Mouse (Mus musculus) adrenal gland, adult (tissue): ENCODE measurements at regions not wholly inside any gene's neighbourhood (a gene's known extent, or its start where the extent isn't known, plus 50 kb on each side); places are given as distances from the start of the nearest gene placed in this dataset.
"Not testable (repeated sequence)": the region's sequence is repeated elsewhere in the genome, so short reads cannot be mapped to it uniquely, and the experiment has no call there.

Source experiments
- DNase-seq, 2 experiments: peaks; one replicate each; pipeline ENCODE4 v3.0.0; 2022 to 2023; ENCODE audit warnings: low spot score in 1 of 2; ENCODE audit not compliant: inconsistent age in 2 of 2

DNA sequence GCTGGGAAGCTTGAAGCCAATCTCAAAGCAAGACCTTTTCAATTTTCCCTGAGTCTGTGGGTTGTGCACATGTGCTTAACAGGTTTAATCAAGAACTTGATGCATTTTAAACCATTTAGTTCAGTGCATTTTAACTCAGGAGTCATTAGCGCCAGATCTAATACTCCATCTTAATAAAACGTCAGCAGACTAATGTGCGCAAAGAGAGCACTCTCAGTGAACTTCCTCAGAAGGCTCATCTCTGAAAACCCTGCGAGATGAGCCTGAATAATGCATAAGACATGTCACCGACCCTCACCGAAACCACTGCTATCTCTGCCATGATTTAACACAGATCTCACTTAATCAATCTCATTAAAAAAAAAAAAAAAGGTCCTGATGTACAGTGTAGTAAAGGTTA, 309.0 kb downstream of the Phf3 start:
- no peak for DNase-seq

GRCm38 (mm10) chr1:30548761-30549160, 325.0 kb downstream of the Phf3 start:
- DNase-seq: not testable (repeated sequence)

- no peak for DNase-seq
Measured at GRCm38 (mm10) chr1:30540088-30540698, 333.5 kb downstream of the Phf3 start.

DNA sequence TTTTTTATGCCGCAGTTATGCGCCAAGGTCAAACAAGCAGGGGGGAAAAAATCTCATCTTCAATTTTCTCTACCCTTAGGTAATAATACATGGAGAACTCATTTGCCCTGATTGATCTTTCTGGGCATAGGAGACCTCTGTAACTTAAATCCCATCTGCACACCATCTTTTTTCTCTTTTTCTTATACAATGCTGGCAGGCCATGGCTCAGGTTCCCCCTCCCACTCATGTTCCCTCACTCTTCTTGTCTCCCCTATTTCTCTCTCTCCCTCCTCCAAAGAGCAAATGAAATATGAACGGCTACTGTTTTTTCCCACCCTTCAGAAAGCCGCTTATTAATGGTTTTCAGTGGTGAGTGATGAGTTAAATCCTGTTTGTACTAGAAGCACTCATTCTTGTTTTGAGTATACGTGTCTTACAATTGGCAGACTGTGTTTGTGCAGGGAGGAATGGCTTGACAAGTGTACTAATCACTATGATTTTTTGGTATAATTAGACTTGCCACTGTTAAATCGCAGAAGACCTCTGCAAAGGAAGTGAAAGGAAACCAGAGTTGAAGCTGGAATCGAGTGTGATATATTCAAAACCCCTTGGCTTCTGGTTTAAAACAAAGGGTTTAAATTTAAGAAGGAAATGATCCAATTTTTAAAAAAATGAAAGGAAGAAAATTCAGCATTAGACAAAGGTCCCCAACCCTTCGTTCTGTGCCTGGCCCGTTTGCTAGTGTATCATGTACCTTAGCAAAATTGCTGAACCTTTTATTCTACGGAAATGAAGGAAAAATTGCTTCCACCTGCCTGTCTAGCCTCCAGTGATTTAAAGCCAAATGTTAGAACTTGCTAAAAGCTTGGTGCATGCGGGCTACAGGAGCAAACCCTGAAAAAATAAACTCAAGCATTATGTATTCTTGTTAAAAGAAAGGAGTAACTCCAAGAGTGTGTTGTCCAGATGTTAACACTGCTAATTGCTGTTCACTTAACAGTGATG, 336.4 kb downstream of the Phf3 start:
- DNase-seq: no peak

DNA sequence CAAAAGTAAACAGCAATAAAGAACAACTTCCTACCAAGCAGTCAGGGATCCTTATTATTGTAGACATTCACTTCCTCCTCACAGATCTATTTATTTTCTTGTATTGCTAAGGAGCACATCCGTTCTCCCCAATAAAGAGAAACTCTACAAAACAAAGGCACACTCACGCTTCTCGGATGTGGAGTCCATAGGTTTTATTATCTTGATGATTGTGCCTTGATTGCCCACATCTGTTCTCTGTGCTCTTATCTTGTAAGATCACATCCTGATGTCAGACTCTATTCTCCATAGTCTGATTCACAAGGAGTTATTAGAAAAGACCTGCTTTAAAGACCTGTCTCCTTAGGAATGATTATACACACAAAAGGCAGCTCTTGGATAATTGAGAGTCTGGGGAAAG, 356.4 kb downstream of the Phf3 start:
- DNase-seq: no peak

DNA sequence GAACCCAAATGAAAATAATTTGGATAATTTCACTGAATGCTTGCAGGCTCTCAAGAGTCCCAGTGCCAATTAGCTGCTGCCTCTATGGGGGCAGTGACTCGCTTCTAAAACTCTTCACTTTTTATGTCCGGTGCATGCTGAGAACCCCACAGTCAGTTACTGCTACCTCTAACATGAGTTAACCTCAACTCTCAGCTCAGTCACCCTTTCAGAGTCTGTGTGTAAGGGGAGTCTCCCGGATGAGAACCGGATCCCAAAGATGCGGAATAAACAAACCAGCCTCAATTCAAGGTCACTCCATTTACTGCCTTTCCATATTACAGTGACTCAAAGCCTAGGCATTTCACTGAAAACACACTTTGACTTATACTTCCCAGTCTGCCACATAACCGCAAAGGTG, 357.9 kb downstream of the Phf3 start:
- no peak for DNase-seq

DNA sequence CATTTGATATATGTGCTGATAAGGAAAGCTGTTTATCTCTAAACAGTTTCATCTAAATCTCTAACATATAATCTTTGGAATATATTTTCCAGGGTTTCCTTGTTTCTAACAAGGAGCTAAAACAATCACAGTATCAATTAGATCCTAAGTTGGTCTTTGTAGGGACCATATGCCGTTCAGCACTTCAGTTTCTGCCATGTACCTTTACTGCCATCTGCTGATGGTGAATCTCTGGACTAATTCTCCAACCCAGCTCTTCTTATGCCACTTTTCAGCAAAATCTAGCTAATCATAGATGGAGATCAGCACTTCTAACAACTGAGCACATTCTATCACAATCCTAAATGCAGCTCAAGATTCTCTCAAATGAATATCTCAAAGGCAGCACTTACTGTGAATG, 370.5 kb downstream of the Phf3 start:
- DNase-seq: no peak

DNA sequence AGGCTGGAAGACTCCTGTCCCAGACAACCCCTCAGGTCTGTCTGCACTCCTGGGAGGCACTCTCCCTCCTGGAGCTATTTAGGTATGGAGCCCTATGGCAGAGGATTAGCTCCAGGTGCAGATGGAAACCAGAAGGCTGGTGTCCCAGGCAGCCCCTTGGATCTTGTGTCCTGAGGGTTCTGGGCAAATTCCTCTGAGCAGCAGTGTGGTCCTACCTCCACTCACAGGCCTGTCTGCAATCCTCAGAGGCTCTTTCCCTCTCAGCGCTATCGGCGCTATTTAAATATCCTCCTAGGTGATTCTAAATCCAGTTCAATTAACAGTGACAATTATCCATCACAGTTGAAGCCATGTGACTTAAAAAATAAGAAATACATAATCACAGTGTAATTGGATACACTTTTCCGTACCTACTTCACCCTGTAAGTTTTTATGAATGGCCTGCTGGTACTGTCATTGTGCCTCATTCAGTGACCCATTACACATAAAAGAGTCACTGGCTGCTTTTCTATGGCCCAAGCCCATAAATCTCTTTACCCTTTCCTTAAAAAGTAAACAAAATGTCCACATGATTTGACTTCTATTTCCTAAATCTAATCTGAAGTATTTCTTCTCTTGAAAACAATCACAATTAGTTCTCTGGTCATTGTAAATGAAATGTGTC, 413.3 kb downstream of the Phf3 start:
- DNase-seq: no peak

GRCm38 (mm10) chr1:30437964-30438363, 435.8 kb downstream of the Phf3 start:
- DNase-seq: no peak

- no peak for DNase-seq
Measured at GRCm38 (mm10) chr1:30416582-30416981, 457.1 kb downstream of the Phf3 start.

GRCm38 (mm10) chr1:30414881-30415439, 458.8 kb downstream of the Phf3 start:
- no peak for DNase-seq
